8 mouse cellular contexts compared by ENCODE assay signal in the genomic region with DNA sequence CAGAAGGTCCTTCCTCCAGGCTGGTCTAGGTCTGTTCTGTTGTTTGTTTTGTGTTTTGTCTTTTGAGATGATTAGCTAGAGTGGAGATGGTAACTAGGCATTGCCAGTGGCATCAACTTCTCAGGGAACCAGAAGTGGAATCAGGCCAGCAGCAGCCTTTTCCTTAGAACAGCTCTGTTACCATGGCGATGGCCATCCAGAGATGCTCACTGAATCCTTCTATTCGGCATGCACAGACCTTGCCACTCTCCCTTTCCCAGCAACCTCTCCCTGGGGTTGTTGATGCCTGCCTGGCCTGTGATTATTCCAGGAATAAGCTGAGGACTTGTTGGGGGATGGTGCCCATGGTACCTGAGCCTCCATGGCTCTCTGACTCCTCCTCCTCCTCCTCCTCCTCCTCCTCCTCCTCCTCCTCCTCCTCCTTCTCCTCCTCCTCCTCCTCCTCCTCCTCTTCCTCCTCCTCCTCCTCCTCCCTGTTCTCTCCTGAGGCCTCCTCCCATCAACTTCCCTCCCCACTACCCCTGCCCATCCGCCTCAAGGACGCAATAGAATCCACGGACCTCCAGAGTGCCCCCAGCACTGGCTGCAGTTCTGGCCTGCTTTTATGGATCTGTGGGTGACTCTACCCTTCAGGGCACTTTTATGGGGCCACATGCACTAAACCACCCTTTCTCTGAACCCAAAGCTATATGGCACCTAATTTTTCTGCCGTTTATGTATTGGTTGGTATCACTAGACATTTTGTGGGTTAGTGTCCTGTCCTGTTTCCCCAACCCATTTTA. TPM values are rescaled to one million over a fixed set of nuclear protein-coding genes. Genes with fewer than 3 reads are reported as not detected.
A peak's percentile ranks its signal among the peaks of the same experiment; 100 is the strongest.
DNase-seq lines count a peak whose midpoint lies in the region.

No protein-coding gene starts in this region.

- peak; percentile 7 for DNase-seq in cerebellum, adult 9-11 months
- DNase-seq in cerebellum, adult 8-10 months, result no peak
- DNase-seq in frontal cortex, adult 2 months (ENCODE audit: extremely low spot score in 1 of 2, low spot score in 1 of 2), result peak; percentile 40 to 81
- DNase-seq in left cerebral cortex, postnatal 10 days (ENCODE audit: extremely low spot score in 1 of 2, low spot score in 2 of 2), result peak; percentile 71 to 77
- peak; percentile 58 for DNase-seq in retina, postnatal 1 day
- DNase-seq in adrenal gland, postnatal 14 days, result no peak
- DNase-seq in adrenal gland, adult 2 months, result no peak
- no peak for DNase-seq in urinary bladder, adult 18-20 months (ENCODE audit: low spot score in 2 of 2)

- intact Hi-C loops in left cerebral cortex, postnatal 10 days (cut with DNase I), result no loop called here

RNA-seq across cellular contexts. Expression of a gene that starts 22.7 kb away (rescaled TPM):
- 4.7 and 4.8 TPM in 2 replicates for polyA plus RNA-seq in frontal cortex, adult 2 months (2012; rRNA removed)
- total RNA-seq in left cerebral cortex, postnatal 10 days (2021), result 1 to 10 TPM; 7.0 to 7.1 TPM
- total RNA-seq in adrenal gland, postnatal 14 days (2021), result 1.4 and 1.8 TPM in 2 replicates
- total RNA-seq in adrenal gland, adult 2 months (2021), result under 1 TPM; 0.23 to 0.79 TPM
- polyA plus RNA-seq in adrenal gland, adult 2 months (2012; rRNA removed), result 0.26 and 0.52 TPM in 2 replicates

Comparison
In these comparisons a context has a peak if more than half of its experiments do, and no peak if none do; other contexts are left out.
1. DNase-seq: peak in cerebellum, adult 9-11 months (single experiment), frontal cortex, adult 2 months (2 of 2), left cerebral cortex, postnatal 10 days (2 of 2) and retina, postnatal 1 day (single experiment); none in cerebellum, adult 8-10 months (single experiment), adrenal gland, postnatal 14 days (single experiment), adrenal gland, adult 2 months (single experiment) and urinary bladder, adult 18-20 months (0 of 2).